Mouse (Mus musculus) layer of hippocampus, postnatal 25 days (tissue): Measurements from ENCODE around the gene Phf3. TPM values are rescaled to one million over a fixed set of nuclear protein-coding genes. Genes with fewer than 3 reads are reported as not detected.
"Not testable (repeated sequence)": the region's sequence is repeated elsewhere in the genome, so short reads cannot be mapped to it uniquely, and the experiment has no call there.

Source experiments
- DNase-seq, 2 experiments: peaks; one replicate each; pipeline ENCODE4 v3.0.0; 2022; ENCODE audit warnings: mixed read lengths in 2 of 2, low spot score in 1 of 2; ENCODE audit errors: extremely low spot score in 1 of 2
- total RNA-seq, 2 experiments: library from RNA; stranded (reverse); gene quantifications; 2 replicates each; pipeline ENCODE4 v1.2.3; 2021

Phf3 gene
- 10 to 100 TPM; 75.0 to 94.4 TPM for total RNA-seq

- DNase-seq = peak; percentile 70 to 84
These were observed at the start of gene Phf3 for GRCm38 (mm10) chr1:30873541-30874260. Gene Phf3 (minus strand): TSS chr1:30873921.

- DNase-seq = no peak
These were observed 48.5 kb upstream of the Phf3 start for GRCm38 (mm10) chr1:30922237-30922636.

GRCm38 (mm10) chr1:30921252-30921651, 47.5 kb upstream of the Phf3 start:
- DNase-seq = no peak

- no peak for DNase-seq
These were observed 47.0 kb upstream of the Phf3 start for GRCm38 (mm10) chr1:30920620-30921177.

- no peak for DNase-seq
These were observed 36.5 kb upstream of the Phf3 start for GRCm38 (mm10) chr1:30910172-30910571.

GRCm38 (mm10) chr1:30908797-30909196, 35.1 kb upstream of the Phf3 start:
- DNase-seq = no peak

- no peak for DNase-seq
These were observed 29.9 kb upstream of the Phf3 start for GRCm38 (mm10) chr1:30903480-30904218.

- no peak for DNase-seq
These were observed 25.0 kb upstream of the Phf3 start for GRCm38 (mm10) chr1:30898691-30899090.

- DNase-seq = not testable (repeated sequence)
These were observed 21.6 kb upstream of the Phf3 start for GRCm38 (mm10) chr1:30895366-30895765.

GRCm38 (mm10) chr1:30883806-30884205, 10.1 kb upstream of the Phf3 start:
- not testable (repeated sequence) for DNase-seq

- no peak for DNase-seq
These were observed 2.0 kb upstream of the Phf3 start for GRCm38 (mm10) chr1:30875746-30876145.

GRCm38 (mm10) chr1:30874261-30875131, 775 bp upstream of the Phf3 start:
- DNase-seq = no peak

GRCm38 (mm10) chr1:30872836-30873540, 733 bp downstream of the Phf3 start:
- DNase-seq = peak; percentile 42 to 59

GRCm38 (mm10) chr1:30867786-30868185, 5.9 kb downstream of the Phf3 start:
- no peak for DNase-seq

GRCm38 (mm10) chr1:30852518-30852917, 21.2 kb downstream of the Phf3 start:
- DNase-seq = no peak

GRCm38 (mm10) chr1:30851920-30852319, 21.8 kb downstream of the Phf3 start:
- no peak for DNase-seq

- DNase-seq = no peak
These were observed 22.8 kb downstream of the Phf3 start for GRCm38 (mm10) chr1:30850906-30851305.

- no peak for DNase-seq
These were observed 23.8 kb downstream of the Phf3 start for GRCm38 (mm10) chr1:30849955-30850354.

GRCm38 (mm10) chr1:30847706-30848105, 26.0 kb downstream of the Phf3 start:
- DNase-seq = no peak

- no peak for DNase-seq
These were observed 34.1 kb downstream of the Phf3 start for GRCm38 (mm10) chr1:30839662-30840061.
